Mouse (Mus musculus) ES-Bruce4 (cell line): ENCODE measurements around the gene Cradd. TPM values are rescaled to one million over a fixed set of nuclear protein-coding genes. Genes with fewer than 3 reads are reported as not detected.

ENCODE experiments used
- H3K27ac ChIP-seq: 2 replicates; pipeline ENCODE4 v1.5.1; 2012; ENCODE audit warnings: low read length, inconsistent platforms; ENCODE audit not compliant: insufficient read depth
- H3K27me3 ChIP-seq: 2 replicates; pipeline ENCODE4 v1.6.1; 2012; ENCODE audit warnings: mild to moderate bottlenecking, low read length, inconsistent platforms; ENCODE audit not compliant: control insufficient read depth, poor library complexity, insufficient read depth, severe bottlenecking
- H3K36me3 ChIP-seq: 2 replicates; pipeline ENCODE4 v1.6.1; 2012; ENCODE audit warnings: inconsistent platforms, mild to moderate bottlenecking, low read length, moderate library complexity; ENCODE audit not compliant: control insufficient read depth, poor library complexity, insufficient read depth, severe bottlenecking
- H3K4me1 ChIP-seq: one replicate; pipeline ENCODE4 v1.8.1; 2011; ENCODE audit warnings: low read length; ENCODE audit not compliant: control insufficient read depth, insufficient read depth
- H3K4me3 ChIP-seq: 2 replicates; pipeline ENCODE4 v1.5.1; 2011; ENCODE audit warnings: low read depth, mild to moderate bottlenecking, low read length
- H3K9ac ChIP-seq: 2 replicates; pipeline ENCODE4 v1.6.1; 2012; ENCODE audit warnings: low read depth, mild to moderate bottlenecking, inconsistent platforms; ENCODE audit not compliant: poor library complexity, severe bottlenecking
- H3K9me3 ChIP-seq: replicated peaks from 2 replicates; pipeline ENCODE4 v1.6.1; 2012; ENCODE audit warnings: mild to moderate bottlenecking, low read length, inconsistent platforms; ENCODE audit not compliant: control insufficient read depth, poor library complexity, insufficient read depth, severe bottlenecking
- CTCF ChIP-seq: IDR thresholded peaks from one replicate; pipeline ENCODE4 v1.8.1; 2011; ENCODE audit warnings: low read depth, low read length
- EP300 ChIP-seq: IDR thresholded peaks from 2 replicates; pipeline ENCODE4 v1.6.1; 2011; ENCODE audit warnings: low read depth, low read length; ENCODE audit not compliant: insufficient read depth
- POLR2A ChIP-seq: IDR thresholded peaks from one replicate; pipeline ENCODE4 v1.8.1; 2011; ENCODE audit warnings: low read length; ENCODE audit not compliant: insufficient read depth
- polyA plus RNA-seq: library from polyadenylated mRNA; stranded (reverse); fragments of >200 nt; gene quantifications from 2 replicates; pipeline ENCODE4 v1.2.4, GENCODE M21; 2011; ENCODE audit warnings: low read depth; ENCODE audit not compliant: missing spikeins, insufficient read depth, insufficient read length

The Cradd gene
- polyA plus RNA-seq, 1 experiment: 18.4 TPM

- Histone ChIP-seq H3K9ac (no peak overlapping the region), H3K27ac (no peak overlapping the region), H3K4me3 (no peak overlapping the region), H3K36me3 (no peaks in the 10 kb centered on the region), H3K4me1 (no peaks in the 10 kb centered on the region), H3K27me3 (no peaks in the 10 kb centered on the region), H3K9me3 (no peaks in the 10 kb centered on the region)
- TF ChIP-seq EP300 (no peak), POLR2A (no peak), CTCF (no peak)
Observed at GRCm38 (mm10) chr10:95153224-95153623, 170.7 kb downstream of the Cradd start.

- Histone ChIP-seq H3K9ac (no peak overlapping the region), H3K4me3 (no peak overlapping the region), H3K4me1 (no peaks in the 10 kb centered on the region), H3K9me3 (no peaks in the 10 kb centered on the region), H3K36me3 (no peaks in the 10 kb centered on the region), H3K27ac (no peak overlapping the region), H3K27me3 (no peaks in the 10 kb centered on the region)
- TF ChIP-seq POLR2A: no peak
- no peak for TF ChIP-seq EP300
- no peak for TF ChIP-seq CTCF
Observed at GRCm38 (mm10) chr10:95152503-95152989, 171.4 kb downstream of the Cradd start.

GRCm38 (mm10) chr10:95151012-95151768 is 172.7 kb downstream of the Cradd start:
- TF ChIP-seq CTCF (no peak), EP300 (no peak), POLR2A (no peak)
- Histone ChIP-seq H3K27ac (no peak overlapping the region), H3K4me3 (no peak overlapping the region), H3K27me3 (no peaks in the 10 kb centered on the region), H3K9me3 (no peaks in the 10 kb centered on the region), H3K4me1 (no peaks in the 10 kb centered on the region), H3K36me3 (no peaks in the 10 kb centered on the region), H3K9ac (no peak overlapping the region)

- no peak overlapping the region for H3K27ac ChIP-seq
- no peaks in the 10 kb centered on the region for H3K36me3 ChIP-seq
- no peak overlapping the region for H3K9ac ChIP-seq
- H3K27me3 ChIP-seq: no peaks in the 10 kb centered on the region
- no peaks in the 10 kb centered on the region for H3K4me1 ChIP-seq
- no peak overlapping the region for H3K4me3 ChIP-seq
- TF ChIP-seq CTCF (no peak), EP300 (no peak), POLR2A (no peak)
- no peaks in the 10 kb centered on the region for H3K9me3 ChIP-seq
Observed at GRCm38 (mm10) chr10:95149666-95150065, 174.3 kb downstream of the Cradd start.

- TF ChIP-seq EP300 (no peak), CTCF (no peak), POLR2A (no peak)
- H3K36me3 ChIP-seq: no peaks in the 10 kb centered on the region
- H3K4me3 ChIP-seq: no peak overlapping the region
- no peaks in the 10 kb centered on the region for H3K9me3 ChIP-seq
- no peak overlapping the region for H3K9ac ChIP-seq
- no peaks in the 10 kb centered on the region for H3K27me3 ChIP-seq
- no peak overlapping the region for H3K27ac ChIP-seq
- no peaks in the 10 kb centered on the region for H3K4me1 ChIP-seq
Observed at GRCm38 (mm10) chr10:95148641-95149040, 175.3 kb downstream of the Cradd start.

- Histone ChIP-seq H3K36me3 (no peaks in the 10 kb centered on the region), H3K27me3 (no peaks in the 10 kb centered on the region), H3K4me1 (no peaks in the 10 kb centered on the region), H3K27ac (no peak overlapping the region), H3K9ac (no peak overlapping the region), H3K4me3 (no peak overlapping the region), H3K9me3 (no peaks in the 10 kb centered on the region)
- TF ChIP-seq POLR2A (no peak), EP300 (no peak), CTCF (no peak)
Observed at GRCm38 (mm10) chr10:95147136-95147901, 176.6 kb downstream of the Cradd start.
